Mouse (Mus musculus) G1E (cell line): ENCODE data around the gene Rnf214.
A peak's percentile ranks its signal among the peaks of the same experiment; 100 is the strongest.

Source experiments
- CTCF ChIP-seq: IDR thresholded peaks from 2 replicates; pipeline ENCODE4 v1.5.1; 2012; ENCODE audit warnings: low read depth, low read length, inconsistent platforms, mixed read lengths
- GATA2 ChIP-seq: IDR thresholded peaks from 2 replicates; pipeline ENCODE4 v1.6.1; 2012; ENCODE audit warnings: low read depth, low read length, inconsistent platforms, borderline replicate concordance
- POLR2AphosphoS5 ChIP-seq: IDR thresholded peaks from 2 replicates; pipeline ENCODE4 v1.6.1; 2012; ENCODE audit warnings: low read depth, low read length, inconsistent platforms; ENCODE audit not compliant: insufficient replicate concordance

- TF ChIP-seq CTCF: peak; percentile 50
- no peak for TF ChIP-seq GATA2
- TF ChIP-seq POLR2AphosphoS5: no peak
These were observed 5.0 kb upstream of the Rnf214 start for GRCm38 (mm10) chr9:45911673-45912072.
